Mouse (Mus musculus): ENCODE results near the gene Fgfr2.

DNA sequence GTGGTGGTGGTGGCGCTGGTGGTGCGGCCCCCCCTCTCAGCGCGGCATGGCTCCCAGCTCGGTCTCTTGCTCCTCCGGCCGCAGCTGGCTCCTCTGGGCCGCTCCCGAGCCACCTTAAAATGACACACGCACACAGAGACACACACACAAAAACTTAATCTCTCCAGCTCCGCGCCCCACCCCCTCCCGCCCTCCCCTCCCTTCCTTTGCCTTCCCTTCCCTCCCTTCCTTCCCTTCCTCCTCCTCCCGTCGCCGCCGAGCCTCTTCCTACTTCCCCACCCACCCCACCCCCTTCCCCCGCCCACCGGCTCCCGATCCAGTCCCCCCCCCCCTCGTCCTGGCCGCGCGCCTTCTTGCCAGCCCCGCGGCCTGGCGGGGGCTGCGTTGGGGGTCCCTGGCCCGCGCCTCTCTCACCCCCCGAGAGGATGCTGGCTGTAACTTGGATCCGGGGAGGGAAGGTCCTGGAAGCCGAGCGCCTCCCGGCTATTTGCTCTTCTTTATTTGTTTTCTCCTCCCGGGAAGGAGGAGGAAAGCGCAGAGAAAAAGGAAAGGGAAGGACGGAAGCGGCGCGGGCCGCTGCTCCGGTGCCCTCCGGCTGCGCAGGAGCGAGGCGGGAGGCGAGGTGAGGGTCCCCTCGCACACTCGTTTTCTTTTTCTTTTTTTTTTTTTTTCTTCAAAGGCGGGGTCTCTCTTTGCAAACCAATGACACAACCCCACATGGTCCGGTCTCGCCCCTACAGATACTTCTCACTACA is at the start of gene Fgfr2:
- TF ChIP-seq MAFK (IDR thresholded peaks at IDR 0.05; ENCODE audit: insufficient read depth, low read depth, low read length): 0 out of 2 replicates have a peak, but pooled peaks have one; percentile 12
- no peak for TF ChIP-seq CHD2 (IDR thresholded peaks at IDR 0.05; ENCODE audit: low read depth, low read length)
- no peak for TF ChIP-seq ZC3H11A (IDR thresholded peaks at IDR 0.05; ENCODE audit: borderline replicate concordance, low read depth, low read length)
- TF ChIP-seq HCFC1 (IDR thresholded peaks at IDR 0.05; ENCODE audit: borderline replicate concordance, insufficient read depth, low read length): no peak; the same call in 1 of the 2 replicates
- peak; percentile 95 for TF ChIP-seq ZNF384 (IDR thresholded peaks at IDR 0.05; ENCODE audit: low read depth, low read length)
